Mouse (Mus musculus): ENCODE results near the gene Ptprh.
"Not testable (repeated sequence)": the region's sequence is repeated elsewhere in the genome, so short reads cannot be mapped to it uniquely, and the experiment has no call there.

Ptprh gene

DNA sequence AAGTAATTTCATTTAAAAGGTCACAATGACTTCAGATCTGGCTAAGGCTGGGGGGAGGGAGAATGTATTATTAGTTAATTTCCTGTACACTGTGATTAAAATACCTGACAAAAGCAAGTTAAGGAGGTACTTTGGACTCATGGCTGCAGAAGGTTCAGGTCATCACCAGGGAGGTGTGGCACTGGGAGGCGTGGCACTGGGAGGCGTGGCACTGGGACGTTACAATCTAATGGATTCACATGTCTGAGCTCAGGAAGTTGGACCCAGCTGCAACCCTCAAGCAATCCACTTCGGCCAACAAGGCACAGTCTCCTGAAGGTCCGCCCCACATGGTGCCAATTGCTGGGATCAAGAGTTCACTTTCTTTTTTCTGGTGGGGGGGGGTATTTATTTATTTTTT lies 4.2 kb upstream of the Ptprh start:
- DNase-seq (ENCODE audit: extremely low read depth, low read depth), result no peak

DNA sequence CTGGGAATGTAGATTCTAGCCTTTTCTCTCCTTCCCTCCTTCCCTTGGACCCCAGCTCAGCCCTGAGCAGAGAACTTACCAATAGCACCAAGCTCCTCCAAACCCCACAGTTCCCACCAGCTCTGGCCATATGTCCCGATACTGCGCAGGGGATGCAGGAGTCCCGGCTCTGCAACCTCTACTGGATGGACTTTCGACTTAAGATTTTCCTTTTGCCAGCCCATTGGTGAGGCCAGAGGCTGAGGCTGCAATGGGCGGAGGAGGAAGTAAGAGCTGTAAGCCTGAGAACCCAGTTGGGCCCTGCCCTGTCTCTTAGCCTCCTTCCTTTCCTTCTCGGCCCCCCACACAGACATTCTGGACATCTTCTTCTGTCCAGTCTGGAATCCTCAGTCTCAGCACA lies 872 bp downstream of the Ptprh start:
- DNase-seq (ENCODE audit: extremely low read depth, low read depth), result no peak

- DNase-seq (ENCODE audit: extremely low read depth, low read depth), result peak; percentile 24
Measured at GRCm38 (mm10) chr7:4597046-4597445, 6.8 kb downstream of the Ptprh start.

GRCm38 (mm10) chr7:4581481-4581880 lies 22.4 kb downstream of the Ptprh start:
- not testable (repeated sequence) for DNase-seq (ENCODE audit: extremely low read depth, low read depth)

GRCm38 (mm10) chr7:4572361-4572760 lies 31.5 kb downstream of the Ptprh start:
- DNase-seq (ENCODE audit: extremely low read depth, low read depth), result not testable (repeated sequence)

- no peak for DNase-seq (ENCODE audit: extremely low read depth, low read depth)
Measured at GRCm38 (mm10) chr7:4562660-4563059, 41.2 kb downstream of the Ptprh start.

DNA sequence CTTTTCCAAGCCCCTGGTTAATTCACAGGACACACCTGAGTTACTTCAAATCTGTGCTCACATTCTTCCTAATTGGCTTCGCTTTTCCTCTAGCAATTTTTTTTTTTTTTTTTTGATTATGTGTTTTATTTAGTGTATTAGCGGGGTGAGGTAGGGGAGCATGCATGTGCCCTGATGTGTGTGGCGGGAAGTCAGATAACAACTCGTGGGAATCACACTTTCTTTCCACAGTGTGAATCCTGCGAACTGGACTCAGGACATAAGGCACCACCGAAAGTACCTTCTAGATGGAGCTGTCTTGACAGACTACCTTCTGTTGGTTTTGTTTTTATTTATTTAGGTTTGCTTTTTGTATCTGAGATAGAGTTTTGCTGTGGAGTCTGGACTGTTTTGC lies 46.7 kb downstream of the Ptprh start:
- no peak for DNase-seq (ENCODE audit: extremely low read depth, low read depth)

GRCm38 (mm10) chr7:4556256-4557166 lies 47.3 kb downstream of the Ptprh start:
- peak; percentile 80 for DNase-seq (ENCODE audit: extremely low read depth, low read depth)

GRCm38 (mm10) chr7:4547221-4547641 lies 56.6 kb downstream of the Ptprh start, which contains the start of gene Syt5:
Gene Syt5, minus strand, starts transcription at chr7:4547541.
- no peak for DNase-seq (ENCODE audit: extremely low read depth, low read depth)

- DNase-seq (ENCODE audit: extremely low read depth, low read depth), result no peak
Measured at GRCm38 (mm10) chr7:4546591-4547131, 57.2 kb downstream of the Ptprh start.

GRCm38 (mm10) chr7:4546050-4546449 lies 57.8 kb downstream of the Ptprh start:
- DNase-seq (ENCODE audit: extremely low read depth, low read depth), result no peak

GRCm38 (mm10) chr7:4542013-4542412 lies 61.8 kb downstream of the Ptprh start:
- no peak for DNase-seq (ENCODE audit: extremely low read depth, low read depth)

GRCm38 (mm10) chr7:4541344-4541743 lies 62.5 kb downstream of the Ptprh start:
- no peak for DNase-seq (ENCODE audit: extremely low read depth, low read depth)

DNA sequence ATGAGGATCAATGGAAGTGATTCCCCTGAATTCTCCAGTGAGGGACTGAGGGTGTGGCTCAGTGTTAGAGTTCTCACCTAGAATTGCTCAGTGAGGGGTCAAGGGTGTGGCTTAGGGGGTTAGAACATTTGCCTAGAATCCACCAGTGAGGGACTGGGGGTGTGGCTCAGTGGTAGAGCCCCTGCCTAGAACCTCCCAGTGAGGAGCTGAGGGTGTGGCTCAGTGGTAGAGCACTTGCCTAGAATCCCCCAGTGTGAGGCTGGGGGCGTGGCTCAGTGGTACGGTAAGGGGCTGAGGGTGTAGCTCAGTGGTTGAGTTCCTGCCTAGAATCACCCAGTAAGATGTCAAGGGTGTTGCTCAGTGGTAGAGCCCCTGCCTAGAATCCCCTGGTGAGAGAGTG lies 64.8 kb downstream of the Ptprh start:
- no peak for DNase-seq (ENCODE audit: extremely low read depth, low read depth)

DNA sequence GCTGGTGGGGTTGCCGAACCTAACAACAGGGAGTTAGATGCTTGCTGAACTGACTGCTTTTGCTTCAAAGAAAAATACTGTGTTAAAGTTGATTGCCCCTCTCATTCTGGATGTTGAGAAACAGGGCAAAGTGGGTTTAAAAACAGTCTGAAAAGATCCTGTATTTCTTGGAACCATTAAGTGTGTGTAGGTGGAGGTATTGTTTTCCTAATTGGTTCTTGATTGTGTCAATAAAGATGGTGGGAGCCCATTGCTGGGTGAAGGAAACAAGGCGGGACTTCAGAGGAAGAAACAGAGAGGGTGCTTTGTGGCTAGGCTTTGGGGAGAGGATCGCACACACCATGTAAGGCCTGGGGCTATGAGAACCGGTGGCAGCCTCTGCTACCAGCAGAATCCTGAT lies 66.7 kb downstream of the Ptprh start:
- DNase-seq (ENCODE audit: extremely low read depth, low read depth), result no peak

DNA sequence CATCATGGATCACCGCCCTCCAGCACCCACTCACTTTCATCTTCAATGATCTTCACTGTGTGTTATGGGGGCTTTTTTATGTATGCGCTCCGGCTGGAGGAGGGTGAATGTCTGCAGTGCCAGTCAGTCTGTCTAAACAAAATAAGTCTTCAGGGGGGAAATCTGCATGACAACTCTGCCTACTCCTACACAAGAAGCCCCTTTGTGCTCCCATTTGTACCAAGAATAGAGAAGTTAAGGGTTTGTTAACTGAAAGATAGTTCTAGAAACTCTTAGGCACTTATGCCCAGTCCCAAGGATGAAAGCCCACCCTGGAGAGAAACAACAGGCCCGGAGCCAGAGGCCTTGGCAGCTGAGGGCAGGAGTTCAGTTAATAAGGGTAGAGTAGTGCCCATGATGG lies 67.5 kb downstream of the Ptprh start:
- DNase-seq (ENCODE audit: extremely low read depth, low read depth), result no peak

DNA sequence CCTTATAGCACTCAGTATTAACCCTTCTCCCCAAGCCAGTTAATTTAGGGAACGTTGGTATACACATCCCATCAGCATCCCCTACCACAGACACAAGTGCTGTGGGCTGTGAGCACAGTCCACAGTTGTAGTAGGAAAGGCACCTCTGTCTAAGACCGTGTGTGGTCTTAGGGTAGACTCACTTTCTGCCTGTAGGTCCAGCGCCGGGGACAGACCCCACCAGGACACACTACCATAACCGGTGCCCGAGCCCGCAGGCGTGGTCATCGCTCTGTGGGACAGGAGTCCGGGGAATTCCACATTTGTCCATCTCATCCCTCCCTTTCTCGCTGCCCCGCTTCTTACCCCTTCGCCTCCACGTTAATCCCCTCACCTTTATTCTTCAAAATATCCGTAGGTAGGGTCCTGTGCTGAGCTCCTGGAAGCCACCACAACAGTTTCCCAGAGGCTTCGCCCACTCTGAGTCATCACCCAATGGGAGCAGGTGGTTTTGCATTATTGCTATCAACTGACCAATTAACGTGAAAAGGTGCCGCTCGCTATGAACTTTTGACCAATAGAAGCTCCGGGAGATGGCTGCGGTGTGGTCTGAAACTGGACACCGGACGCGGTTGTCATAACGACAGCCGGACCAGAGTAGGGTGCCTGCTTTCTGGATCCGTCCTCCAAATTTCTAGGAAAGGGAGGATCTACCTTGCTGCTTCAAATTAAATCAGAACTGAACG lies 71.7 kb downstream of the Ptprh start, which contains the start of gene Dnaaf3:
Gene Dnaaf3, minus strand, starts transcription at position 449 of the 725 bp plus-strand sequence.
- no peak for DNase-seq (ENCODE audit: extremely low read depth, low read depth)

GRCm38 (mm10) chr7:4530166-4530565 lies 73.7 kb downstream of the Ptprh start:
- not testable (repeated sequence) for DNase-seq (ENCODE audit: extremely low read depth, low read depth)

GRCm38 (mm10) chr7:4527302-4527689 lies 76.5 kb downstream of the Ptprh start:
- DNase-seq (ENCODE audit: extremely low read depth, low read depth), result no peak

DNA sequence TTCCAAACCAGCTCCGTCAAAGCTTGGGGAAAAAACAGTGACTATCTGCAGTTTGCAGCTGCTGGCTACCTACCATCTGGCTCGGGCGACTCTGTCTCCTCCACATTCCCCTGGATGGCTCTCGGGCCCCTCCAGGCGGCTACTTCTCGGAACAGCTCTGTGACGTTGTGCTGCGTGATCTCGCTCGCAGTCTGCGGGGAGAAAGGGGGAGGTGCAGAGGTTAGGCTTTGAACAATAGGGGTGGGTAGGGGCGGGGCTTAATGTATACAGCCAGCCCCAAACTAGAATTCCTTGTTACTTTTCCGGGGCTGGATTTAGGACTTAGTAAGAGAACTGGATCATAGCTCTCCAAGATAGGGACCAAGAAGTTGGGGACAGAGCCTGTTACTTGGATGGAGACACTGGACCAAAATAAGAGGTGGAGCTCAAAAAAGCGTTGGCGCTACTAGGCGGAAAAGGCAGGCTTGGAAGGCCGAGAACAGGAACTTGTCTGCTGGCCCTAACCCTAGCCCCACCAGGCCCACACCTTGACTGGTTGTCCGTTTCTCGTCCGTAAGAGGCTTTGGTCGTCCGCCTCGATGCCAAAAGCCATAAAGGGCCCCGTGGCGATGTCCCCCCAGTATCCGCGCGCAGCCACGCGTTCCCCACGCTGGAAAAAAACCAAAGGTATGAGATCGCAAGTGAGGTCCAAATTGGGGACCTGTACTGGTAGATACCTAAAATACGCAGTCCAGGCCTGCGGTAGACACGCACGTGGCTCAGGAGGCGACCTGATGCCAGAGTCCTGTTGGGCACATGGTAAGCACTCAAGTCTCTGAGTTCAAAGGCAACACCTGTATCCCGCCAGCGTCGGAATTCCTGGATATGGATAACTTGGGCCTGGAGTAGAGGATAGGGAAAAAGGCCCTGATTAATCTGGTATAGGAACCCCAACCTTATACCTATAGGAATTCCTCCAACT lies 77.2 kb downstream of the Ptprh start:
- DNase-seq (ENCODE audit: extremely low read depth, low read depth), result peak; percentile 91
